Mouse (Mus musculus) small intestine, adult 2 months (tissue): ENCODE data around the gene Mrps34.

ENCODE experiments used
- CTCF ChIP-seq: fragments of 200-500 bp; IDR thresholded peaks from 2 replicates; pipeline ENCODE4 v1.5.1; 2012; ENCODE audit warnings: low read depth, mild to moderate bottlenecking, control low read depth, inconsistent platforms, low read length, moderate library complexity, mixed read lengths; ENCODE audit not compliant: insufficient replicate concordance, insufficient read length; ENCODE audit errors: extremely low read depth
- POLR2A ChIP-seq: fragments of 200-500 bp; IDR thresholded peaks from 2 replicates; pipeline ENCODE4 v1.6.1; 2012; ENCODE audit warnings: low read depth, mild to moderate bottlenecking, control low read depth, inconsistent platforms, low read length, moderate library complexity

DNA sequence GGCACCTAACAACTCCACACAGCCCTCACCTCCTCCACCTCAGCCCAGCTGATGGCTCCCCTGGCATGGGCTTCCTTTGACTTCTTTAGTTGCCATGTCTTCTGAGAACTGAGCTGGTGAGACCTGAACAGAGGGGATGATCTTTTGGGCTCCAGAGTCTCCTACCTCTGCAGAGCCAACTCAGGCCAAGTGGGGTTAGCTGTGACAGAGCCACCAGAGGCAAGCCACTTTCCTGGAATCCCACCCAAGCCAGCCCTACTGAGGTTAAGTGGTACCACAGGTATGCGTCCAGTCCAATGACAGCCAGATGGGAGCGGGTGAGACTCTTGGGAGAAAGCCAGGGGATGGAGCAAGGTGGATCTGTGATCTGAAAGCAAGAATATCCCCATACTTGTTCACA lies 1.6 kb upstream of the Mrps34 start:
- no peak for TF ChIP-seq CTCF
- TF ChIP-seq POLR2A = no peak
